Mouse (Mus musculus) cerebellum, adult 2 months (tissue): Measurements from ENCODE around the gene C2cd2.

Experiments
- CTCF ChIP-seq: fragments of 200-500 bp; IDR thresholded peaks from 2 replicates; pipeline ENCODE4 v1.5.1; 2011; ENCODE audit warnings: low read depth, mild to moderate bottlenecking, control low read depth, low read length, moderate library complexity, borderline replicate concordance; ENCODE audit not compliant: insufficient read depth
- POLR2A ChIP-seq: fragments of 200-500 bp; IDR thresholded peaks from 2 replicates; pipeline ENCODE4 v1.6.1; 2011; ENCODE audit warnings: low read length, control low read depth, borderline replicate concordance; ENCODE audit not compliant: insufficient read depth

- no peak for TF ChIP-seq POLR2A
- TF ChIP-seq CTCF = no peak
Observed at GRCm38 (mm10) chr16:97953300-97953699, 9.1 kb downstream of the C2cd2 start.
